Mouse (Mus musculus) heart, postnatal 14 days (tissue): ENCODE measurements around the gene Gm10715. TPM values are rescaled to one million over a fixed set of nuclear protein-coding genes. Genes with fewer than 3 reads are reported as not detected.
"Not testable (repeated sequence)": the region's sequence is repeated elsewhere in the genome, so short reads cannot be mapped to it uniquely, and the experiment has no call there.

Experiments
- DNase-seq, 2 experiments: peaks; one replicate each; pipeline ENCODE4 v3.0.0; 2021 to 2022
- intact Hi-C: fragments of 180-260 bp; cut with DNase I; formaldehyde crosslinking; loops from one replicate; pipeline ENCODE4 v1.15.1; 2025
- microRNA-seq, 2 experiments: library from miRNA; unstranded; fragments of <30 nt; microRNA quantifications; one replicate each; pipeline ENCODE4 v1.2.0; 2021 to 2022
- total RNA-seq, 2 experiments: library from RNA; stranded (reverse); gene quantifications; 2 replicates each; pipeline ENCODE4 v1.2.3; 2021

Gm10715 gene
- total RNA-seq, 2 experiments from 2014 or later = not detected

DNA sequence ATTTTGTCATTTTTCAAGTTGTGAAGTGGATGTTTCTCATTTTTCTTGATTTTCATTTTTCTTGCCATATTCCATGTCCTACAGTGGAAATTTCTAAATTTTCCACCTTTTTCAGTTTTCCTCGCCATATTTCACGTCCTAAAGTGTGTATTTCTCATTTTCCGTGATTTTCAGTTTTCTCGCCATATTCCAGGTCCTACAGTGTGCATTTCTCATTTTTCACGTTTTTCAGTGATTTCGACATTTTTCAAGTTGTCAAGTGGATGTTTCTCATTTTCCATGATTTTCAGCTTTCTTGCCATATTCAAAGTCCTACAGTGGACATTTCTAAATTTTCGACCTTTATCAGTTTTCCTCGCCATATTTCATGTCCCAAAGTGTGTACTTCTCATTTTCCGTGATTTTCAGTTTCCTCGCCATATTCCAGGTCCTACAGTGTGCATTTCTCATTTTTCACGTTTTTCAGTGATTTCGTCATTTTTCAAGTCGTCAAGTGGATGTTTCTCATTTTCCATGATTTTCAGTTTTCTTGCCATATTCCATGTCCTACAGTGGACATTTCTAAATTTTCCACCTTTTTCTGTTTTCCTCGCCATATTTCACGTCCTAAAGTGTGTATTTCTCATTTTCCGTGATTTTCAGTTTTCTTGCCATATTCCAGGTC, 12.6 kb upstream of the Gm10715 start:
- intact Hi-C loops = not testable (repeated sequence)
- peak; percentile 59 to 62 for DNase-seq

DNA sequence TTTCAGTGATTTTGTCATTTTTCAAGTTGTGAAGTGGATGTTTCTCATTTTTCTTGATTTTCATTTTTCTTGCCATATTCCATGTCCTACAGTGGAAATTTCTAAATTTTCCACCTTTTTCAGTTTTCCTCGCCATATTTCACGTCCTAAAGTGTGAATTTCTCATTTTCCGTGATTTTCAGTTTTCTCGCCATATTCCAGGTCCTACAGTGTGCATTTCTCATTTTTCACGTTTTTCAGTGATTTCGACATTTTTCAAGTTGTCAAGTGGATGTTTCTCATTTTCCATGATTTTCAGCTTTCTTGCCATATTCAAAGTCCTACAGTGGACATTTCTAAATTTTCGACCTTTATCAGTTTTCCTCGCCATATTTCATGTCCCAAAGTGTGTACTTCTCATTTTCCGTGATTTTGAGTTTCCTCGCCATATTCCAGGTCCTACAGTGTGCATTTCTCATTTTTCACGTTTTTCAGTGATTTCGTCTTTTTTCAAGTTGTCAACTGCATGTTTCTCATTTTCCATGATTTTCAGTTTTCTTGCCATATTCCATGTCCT, 11.7 kb upstream of the Gm10715 start, which contains the start of gene Gm10717:
Gene Gm10717, plus strand, starts transcription at position 506 of the 556 bp plus-strand sequence.
- intact Hi-C loops = not testable (repeated sequence)
- peak; percentile 23 to 47 for DNase-seq

GRCm38 (mm10) chr9:3025653-3026052, 11.0 kb upstream of the Gm10715 start:
- intact Hi-C loops = not testable (repeated sequence)
- peak; percentile 60 to 62 for DNase-seq

DNA sequence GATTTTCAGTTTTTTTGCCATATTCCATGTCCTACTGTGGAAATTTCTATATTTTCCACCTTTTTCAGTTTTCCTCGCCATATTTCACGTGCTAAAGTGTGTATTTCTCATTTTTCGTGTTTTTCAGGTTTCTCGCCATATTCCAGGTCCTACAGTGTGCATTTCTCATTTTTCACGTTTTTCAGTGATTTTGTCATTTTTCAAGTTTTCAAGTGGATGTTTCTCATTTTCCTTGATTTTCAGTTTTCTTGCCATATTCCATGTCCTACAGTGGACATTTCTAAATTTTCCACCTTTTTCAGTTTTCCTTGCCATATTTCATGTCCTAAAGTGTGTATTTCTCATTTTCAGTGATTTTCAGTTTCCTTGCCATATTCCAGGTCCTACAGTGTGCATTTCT, 10.5 kb upstream of the Gm10715 start:
- DNase-seq, intact Hi-C loops: not testable (repeated sequence)

- DNase-seq, intact Hi-C loops: not testable (repeated sequence)
Observed at GRCm38 (mm10) chr9:3026741-3027140, 9.9 kb upstream of the Gm10715 start.

- DNase-seq, intact Hi-C loops: not testable (repeated sequence)
Observed at GRCm38 (mm10) chr9:3027200-3027599, 9.5 kb upstream of the Gm10715 start.

DNA sequence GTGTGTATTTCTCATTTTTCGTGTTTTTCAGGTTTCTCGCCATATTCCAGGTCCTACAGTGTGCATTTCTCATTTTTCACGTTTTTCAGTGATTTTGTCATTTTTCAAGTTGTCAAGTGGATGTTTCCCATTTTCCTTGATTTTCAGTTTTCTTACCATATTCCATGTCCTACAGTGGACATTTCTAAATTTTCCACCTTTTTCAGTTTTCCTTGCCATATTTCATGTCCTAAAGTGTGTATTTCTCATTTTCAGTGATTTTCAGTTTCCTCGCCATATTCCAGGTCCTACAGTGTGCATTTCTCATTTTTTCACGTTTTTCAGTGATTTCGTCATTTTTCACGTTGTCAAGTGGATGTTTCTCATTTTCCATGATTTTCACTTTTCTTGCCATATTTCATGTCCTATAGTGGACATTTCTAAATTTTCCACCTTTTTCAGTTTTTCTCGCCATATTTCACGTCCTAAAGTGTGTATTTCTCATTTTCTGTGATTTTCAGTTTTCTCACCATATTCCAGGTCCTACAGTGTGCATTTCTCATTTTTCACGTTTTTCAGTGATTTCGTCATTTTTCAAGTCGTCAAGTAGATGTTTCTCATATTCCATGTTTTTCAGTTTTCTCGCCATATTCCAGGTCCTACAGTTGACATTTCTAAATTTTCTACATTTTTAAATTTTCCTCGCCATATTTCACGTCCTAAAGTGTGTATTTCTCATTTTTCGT, 7.2 kb upstream of the Gm10715 start:
- intact Hi-C loops = not testable (repeated sequence)
- peak in 1 of 2 experiments; percentile 11 for DNase-seq

DNA sequence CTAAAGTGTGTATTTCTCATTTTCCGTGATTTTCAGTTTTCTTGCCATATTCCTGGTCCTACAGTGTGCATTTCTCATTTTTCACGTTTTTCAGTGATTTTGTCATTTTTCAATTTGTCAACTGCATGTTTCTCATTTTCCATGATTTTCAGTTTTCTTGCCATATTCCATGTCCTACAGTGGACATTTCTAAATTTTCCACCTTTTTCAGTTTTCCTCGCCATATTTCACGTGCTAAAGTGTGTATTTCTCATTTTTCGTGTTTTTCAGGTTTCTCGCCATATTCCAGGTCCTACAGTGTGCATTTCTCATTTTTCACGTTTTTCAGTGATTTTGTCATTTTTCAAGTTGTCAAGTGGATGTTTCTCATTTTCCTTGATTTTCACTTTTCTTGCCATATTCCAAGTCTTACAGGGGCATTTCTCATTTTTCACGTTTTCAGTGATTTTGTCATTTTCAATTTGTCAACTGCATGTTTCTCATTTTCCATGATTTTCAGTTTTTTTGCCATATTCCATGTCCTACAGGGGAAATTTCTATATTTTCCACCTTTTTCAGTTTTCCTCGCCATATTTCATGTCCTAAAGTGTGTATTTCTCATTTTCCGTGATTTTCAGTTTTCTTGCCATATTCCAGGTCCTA, 5.9 kb upstream of the Gm10715 start:
- intact Hi-C loops, DNase-seq: not testable (repeated sequence)

DNA sequence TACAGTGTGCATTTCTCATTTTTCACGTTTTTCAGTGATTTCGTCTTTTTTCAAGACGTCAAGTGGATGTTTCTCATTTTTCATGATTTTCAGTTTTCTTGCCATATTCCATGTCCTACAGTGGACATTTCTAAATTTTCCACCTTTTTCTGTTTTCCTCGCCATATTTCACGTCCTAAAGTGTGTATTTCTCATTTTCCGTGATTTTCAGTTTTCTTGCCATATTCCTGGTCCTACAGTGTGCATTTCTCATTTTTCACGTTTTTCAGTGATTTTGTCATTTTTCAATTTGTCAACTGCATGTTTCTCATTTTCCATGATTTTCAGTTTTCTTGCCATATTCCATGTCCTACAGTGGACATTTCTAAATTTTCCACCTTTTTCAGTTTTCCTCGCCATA, 2.4 kb upstream of the Gm10715 start, which contains the start of gene Gm17535:
Gene Gm17535, plus strand, starts transcription at position 301 of the 400 bp plus-strand sequence.
- DNase-seq, intact Hi-C loops: not testable (repeated sequence)

GRCm38 (mm10) chr9:3038161-3038560, 1.5 kb downstream of the Gm10715 start:
- intact Hi-C loops, DNase-seq: not testable (repeated sequence)

Small RNA genes lying within 50 kb of the gene (microRNA-seq; reads per million reads assigned to microRNA genes)
- 0 reads per million in 2 experiments for gene Mir101c

Other genes starting within 250 kb of the Gm10715 start
- not detected for gene Gm10722, start 36.0 kb upstream of the Gm10715 start, total RNA-seq
- not detected for gene Gm11168, start 33.5 kb upstream of the Gm10715 start, total RNA-seq
- gene Gm10721, start 23.7 kb upstream of the Gm10715 start, total RNA-seq = not detected
- not detected for gene Gm10720, start 21.2 kb upstream of the Gm10715 start, total RNA-seq
- not detected for gene Gm10719, start 19.5 kb upstream of the Gm10715 start, total RNA-seq
- under 1 TPM; 0.41 to 0.55 TPM for gene Gm10718, start 13.3 kb upstream of the Gm10715 start, total RNA-seq
- gene Gm10717, start 11.5 kb upstream of the Gm10715 start, total RNA-seq = not detected
- gene Gm17535, start 2.3 kb upstream of the Gm10715 start, total RNA-seq = not detected